Mouse (Mus musculus) layer of hippocampus, adult 18-20 months (tissue): ENCODE measurements at regions not wholly inside any gene's neighbourhood (a gene's known extent, or its start where the extent isn't known, plus 50 kb on each side); places are given as distances from the start of the nearest gene placed in this dataset.
A peak's percentile ranks its signal among the peaks of the same experiment; 100 is the strongest.

Experiments
- DNase-seq, 2 experiments: peaks; one replicate each; pipeline ENCODE4 v3.0.0; 2022; ENCODE audit warnings: low spot score in 2 of 2

DNA sequence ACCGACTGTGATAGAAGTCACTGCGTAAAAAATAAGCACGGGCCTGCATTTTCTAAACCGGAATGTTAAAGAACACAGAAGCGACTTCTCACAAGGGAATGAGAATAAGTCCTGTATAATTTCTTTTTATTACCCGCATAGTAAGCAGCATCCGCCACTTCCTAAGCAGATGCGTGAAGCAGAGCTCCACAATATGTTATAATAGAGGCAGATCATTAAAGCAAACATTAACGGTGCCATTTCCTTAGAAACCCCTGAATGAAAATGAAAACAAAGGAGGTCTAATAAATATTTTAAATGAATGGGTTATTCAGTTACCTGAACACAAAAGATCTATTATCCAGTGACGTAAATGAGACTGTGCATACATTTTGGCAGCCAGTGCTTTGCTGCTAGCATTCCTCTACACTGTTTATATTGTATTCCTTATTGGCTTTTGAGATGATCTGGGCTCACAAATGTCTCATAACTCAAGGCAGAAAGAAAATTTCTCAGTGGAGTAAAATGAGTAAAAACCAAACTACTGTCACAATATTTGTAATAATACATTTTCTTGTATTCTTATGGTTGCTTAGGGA, 566.6 kb upstream of the Epha6 start:
- peak in 1 of 2 experiments; percentile 9 for DNase-seq

DNA sequence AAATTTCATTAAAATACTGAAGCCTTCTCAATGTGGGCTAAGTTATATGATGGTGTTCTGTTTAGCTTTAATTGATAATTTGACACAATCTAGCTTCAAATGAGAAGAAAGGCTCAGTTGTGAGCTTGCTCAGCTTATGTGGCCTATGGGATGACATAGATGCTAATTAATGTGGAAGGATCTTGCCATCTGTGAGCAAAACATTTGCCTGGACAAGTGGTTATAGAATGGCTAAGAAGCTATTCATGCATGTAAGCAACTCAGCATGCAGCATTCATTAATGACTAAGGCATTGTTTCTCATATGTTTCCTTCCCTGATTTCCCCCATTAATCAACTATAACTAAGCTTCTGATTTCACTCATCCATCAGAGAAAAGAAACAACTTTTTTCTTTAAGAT, 532.8 kb upstream of the Epha6 start:
- no peak for DNase-seq
